In genomic region chr1:12500442-12500841, GRCm38 (mm10) we compare ENCODE assay signal across 12 mouse cellular contexts.
DNase-seq lines count a peak whose midpoint lies in the region; ATAC-seq lines count a peak whose summit lies in the region.
"Had no signal": no experiment of that assay in that cellular context is flagged by ENCODE, and none has a peak within 500 bp of the region (broad histone marks: within the 10 kb centered on the region; RNA-seq: fewer than 3 reads in every experiment).

No protein-coding gene starts in this region.

- H3K9me3 ChIP-seq in limb, embryonic 11.5 days (ENCODE audit: control insufficient read depth, low read length) = no peaks in the 10 kb centered on the region
- no peaks in the 10 kb centered on the region for H3K9me3 ChIP-seq in limb, embryonic 10.5 days (replicated peaks)
- H3K9me3 ChIP-seq in midbrain, embryonic 11.5 days (ENCODE audit: control insufficient read depth, low read length) = no peaks in the 10 kb centered on the region
- H3K9me3 ChIP-seq: forebrain, embryonic 12.5 days; midbrain, embryonic 12.5 days had no signal

- H3K36me3 ChIP-seq in limb, embryonic 11.5 days (ENCODE audit: control insufficient read depth, insufficient read depth, low read length) = no peaks in the 10 kb centered on the region
- no peaks in the 10 kb centered on the region for H3K36me3 ChIP-seq in limb, embryonic 10.5 days
- H3K36me3 ChIP-seq in midbrain, embryonic 11.5 days (ENCODE audit: control insufficient read depth, insufficient read depth, low read length) = no peaks in the 10 kb centered on the region
- H3K36me3 ChIP-seq: forebrain, embryonic 12.5 days; midbrain, embryonic 12.5 days had no signal

- no peak overlapping the region for H3K27ac ChIP-seq in limb, embryonic 11.5 days (replicated peaks; ENCODE audit: low read depth, low read length)
- no peak overlapping the region; the same call in 1 of the 2 replicates for H3K27ac ChIP-seq in limb, embryonic 10.5 days
- no peak overlapping the region for H3K27ac ChIP-seq in midbrain, embryonic 11.5 days (ENCODE audit: low read depth, low read length)
- H3K27ac ChIP-seq: forebrain, embryonic 12.5 days; midbrain, embryonic 12.5 days had no signal

- ATAC-seq in limb, embryonic 11.5 days (ENCODE audit: insufficient number of reproducible peaks, low FRiP score, low TSS enrichment, low read depth) = no peak
- ATAC-seq in midbrain, embryonic 11.5 days (ENCODE audit: low FRiP score) = no peak
- ATAC-seq: lung, postnatal 0 days had no signal

- no peak overlapping the region for H3K4me2 ChIP-seq in limb, embryonic 11.5 days (ENCODE audit: low read depth, severe bottlenecking)
- no peak overlapping the region for H3K4me2 ChIP-seq in midbrain, embryonic 11.5 days
- H3K4me2 ChIP-seq: forebrain, embryonic 12.5 days; midbrain, embryonic 12.5 days had no signal

- DNase-seq in frontal cortex, adult 2 months (ENCODE audit: extremely low spot score in 1 of 2, low spot score in 1 of 2) = peak; percentile 4 to 52
- DNase-seq in frontal cortex, postnatal 14 days (ENCODE audit: low spot score in 2 of 2) = no peak
- peak; percentile 52 for DNase-seq in limb, embryonic 11.5 days (ENCODE audit: low spot score)
- DNase-seq in limb, embryonic 10.5 days (ENCODE audit: low spot score) = no peak
- DNase-seq in layer of hippocampus, adult 8-10 months (ENCODE audit: low spot score in 2 of 2) = peak; percentile 23 to 33
- DNase-seq in telencephalon, adult 2 months (ENCODE audit: low read depth, low spot score) = peak; percentile 33
- DNase-seq in midbrain, embryonic 11.5 days (ENCODE audit: low spot score, missing footprints) = no peak
- DNase-seq: cerebellum, adult 18-20 months; thymus, postnatal 25 days had no signal

- H3K4me1 ChIP-seq in limb, embryonic 11.5 days (ENCODE audit: control insufficient read depth, insufficient read depth, low read length) = peaks cover 4% of the 10 kb centered on the region
- H3K4me1 ChIP-seq in limb, embryonic 10.5 days = peaks cover 9% of the 10 kb centered on the region; the same call in 1 of the 2 replicates
- H3K4me1 ChIP-seq in midbrain, embryonic 11.5 days (ENCODE audit: control insufficient read depth, insufficient read depth, low read length) = no peaks in the 10 kb centered on the region
- H3K4me1 ChIP-seq: forebrain, embryonic 12.5 days; midbrain, embryonic 12.5 days had no signal

- H3K4me3 ChIP-seq in limb, embryonic 11.5 days (ENCODE audit: low read depth, low read length) = no peak overlapping the region
- no peak overlapping the region for H3K4me3 ChIP-seq in limb, embryonic 10.5 days
- H3K4me3 ChIP-seq in midbrain, embryonic 11.5 days (ENCODE audit: low read depth, low read length) = no peak overlapping the region
- H3K4me3 ChIP-seq: forebrain, embryonic 12.5 days; midbrain, embryonic 12.5 days had no signal

- 33% methylated on average over 3 of the region's 3 CpGs for WGBS in limb, embryonic 11.5 days
- 74% methylated on average over 3 of the region's 3 CpGs for WGBS in limb, embryonic 10.5 days
- WGBS in midbrain, embryonic 11.5 days = 79% methylated on average over 3 of the region's 3 CpGs

- H3K27me3 ChIP-seq in limb, embryonic 11.5 days (ENCODE audit: control insufficient read depth, insufficient read depth, low read length) = no peaks in the 10 kb centered on the region
- H3K27me3 ChIP-seq in limb, embryonic 10.5 days (ENCODE audit: low read depth, poor library complexity, severe bottlenecking) = no peaks in the 10 kb centered on the region
- H3K27me3 ChIP-seq in midbrain, embryonic 11.5 days (ENCODE audit: control insufficient read depth, insufficient read depth, low read length) = no peaks in the 10 kb centered on the region
- H3K27me3 ChIP-seq: forebrain, embryonic 12.5 days; midbrain, embryonic 12.5 days had no signal

- no peak overlapping the region for H3K9ac ChIP-seq in limb, embryonic 11.5 days (ENCODE audit: low read length)
- H3K9ac ChIP-seq in midbrain, embryonic 11.5 days (ENCODE audit: low read length) = no peak overlapping the region
- H3K9ac ChIP-seq: forebrain, embryonic 12.5 days; midbrain, embryonic 12.5 days had no signal

Comparison
In these comparisons a context has a peak if more than half of its experiments do, and no peak if none do; other contexts are left out.
1. DNase-seq: peak in frontal cortex, adult 2 months (2 of 2), limb, embryonic 11.5 days (single experiment), layer of hippocampus, adult 8-10 months (2 of 2) and telencephalon, adult 2 months (single experiment); none in frontal cortex, postnatal 14 days (0 of 2), limb, embryonic 10.5 days (single experiment) and midbrain, embryonic 11.5 days (single experiment).